Mouse (Mus musculus): ENCODE results near the gene Ndufb2. TPM values are rescaled to one million over a fixed set of nuclear protein-coding genes. Genes with fewer than 3 reads are reported as not detected.

Ndufb2 gene
- polyA plus RNA-seq, 1 experiment from 2014 or later: 395 TPM

DNA sequence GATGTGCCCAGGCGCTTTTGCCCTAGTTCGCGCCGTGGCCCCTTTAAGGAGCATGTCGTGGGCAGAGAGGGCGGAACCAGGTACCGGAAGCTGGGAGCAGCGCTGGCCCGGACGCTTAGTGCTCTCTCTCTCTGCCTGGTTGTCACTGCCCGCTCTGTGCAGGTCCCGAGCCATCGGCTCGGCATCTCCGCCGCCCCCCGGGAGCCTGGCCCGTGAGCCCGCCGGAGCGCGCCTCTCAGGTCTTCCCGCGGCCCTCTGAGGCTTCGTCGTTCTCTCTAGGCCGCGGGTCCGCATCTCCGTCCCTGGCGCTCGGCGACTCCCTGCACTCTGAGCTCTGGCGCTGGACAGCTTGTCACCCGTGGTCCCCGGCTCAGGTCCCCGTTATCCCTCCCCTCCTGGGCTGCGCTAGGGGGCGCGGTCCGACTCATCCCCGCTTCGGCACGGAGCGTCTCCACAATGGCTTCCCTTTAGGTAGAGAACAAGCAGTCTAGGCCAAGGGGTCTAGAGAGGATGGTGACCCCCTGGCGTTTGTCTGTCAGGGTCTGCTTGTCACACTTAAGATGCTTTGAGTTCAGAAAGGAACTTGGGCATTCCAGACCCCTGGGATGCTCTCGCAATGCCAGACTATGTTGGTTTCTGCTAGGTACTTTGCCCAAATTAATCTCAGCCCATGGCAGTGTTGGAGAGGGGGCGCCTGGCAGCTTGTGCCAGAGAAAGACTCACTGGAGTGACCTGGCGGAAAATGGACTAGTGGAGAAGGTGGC, 18.4 kb upstream of the Ndufb2 start, which contains the start of gene Adck2:
Gene Adck2 (plus strand): TSS at position 83 of the 764 bp plus-strand sequence.
- WGBS: under 1% methylated on average over 47 of the region's 49 CpGs
- ATAC-seq (ENCODE audit: insufficient number of reproducible peaks, insufficient read depth, low FRiP score, low read depth): peak; percentile 94
- Histone ChIP-seq H3K4me2 (replicated peaks; ENCODE audit: low read depth, low read length) (peak within 1 kb of the TSS; percentile 88), H3K9ac (replicated peaks; ENCODE audit: low read depth, low read length) (peak within 1 kb of the TSS; percentile 76), H3K27me3 (ENCODE audit: control insufficient read depth, insufficient read depth, low read length) (no peaks in the 10 kb centered on the region), H3K4me1 (ENCODE audit: control insufficient read depth, insufficient read depth, low read length) (peaks cover 8% of the 10 kb centered on the region), H3K36me3 (ENCODE audit: control insufficient read depth, insufficient read depth, low read length) (peaks cover 12% of the 10 kb centered on the region; the same call in 1 of the 2 replicates), H3K4me3 (ENCODE audit: low read depth, low read length) (peak within 1 kb of the TSS; percentile 87), H3K27ac (ENCODE audit: low read length) (peak within 1 kb of the TSS; percentile 89), H3K9me3 (ENCODE audit: control insufficient read depth, low read depth, low read length) (no peaks in the 10 kb centered on the region)

DNA sequence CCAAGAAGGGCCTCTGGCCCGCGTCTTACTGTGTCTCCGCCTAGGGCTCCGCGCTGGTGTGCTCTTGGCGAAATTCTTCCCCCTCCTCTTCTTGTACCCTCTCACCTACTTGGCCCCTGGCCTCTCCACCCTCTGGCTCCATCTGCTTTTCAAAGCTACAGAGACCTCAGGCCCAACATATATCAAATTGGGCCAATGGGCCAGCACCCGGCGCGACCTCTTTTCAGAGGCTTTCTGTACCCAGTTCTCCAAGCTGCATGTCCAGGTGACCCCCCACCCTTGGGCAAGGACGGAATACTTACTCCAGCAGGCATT, 17.9 kb upstream of the Ndufb2 start:
- Histone ChIP-seq H3K4me3 (ENCODE audit: low read depth, low read length) (peak overlapping the region; percentile 87), H3K27me3 (ENCODE audit: control insufficient read depth, insufficient read depth, low read length) (no peaks in the 10 kb centered on the region), H3K4me2 (replicated peaks; ENCODE audit: low read depth, low read length) (peak overlapping the region; percentile 88), H3K27ac (ENCODE audit: low read length) (no peak overlapping the region), H3K9me3 (ENCODE audit: control insufficient read depth, low read depth, low read length) (no peaks in the 10 kb centered on the region), H3K9ac (replicated peaks; ENCODE audit: low read depth, low read length) (peak overlapping the region; percentile 76), H3K36me3 (ENCODE audit: control insufficient read depth, insufficient read depth, low read length) (peaks cover 12% of the 10 kb centered on the region; the same call in 1 of the 2 replicates), H3K4me1 (ENCODE audit: control insufficient read depth, insufficient read depth, low read length) (peaks cover 8% of the 10 kb centered on the region)
- 26% methylated on average over 10 of the region's 10 CpGs for WGBS
- no peak for ATAC-seq (ENCODE audit: insufficient number of reproducible peaks, insufficient read depth, low FRiP score, low read depth)

GRCm38 (mm10) chr6:39574951-39575350, 17.4 kb upstream of the Ndufb2 start:
- no peak for ATAC-seq (ENCODE audit: insufficient number of reproducible peaks, insufficient read depth, low FRiP score, low read depth)
- WGBS: 71% methylated on average over 7 of the region's 7 CpGs
- no peak overlapping the region for H3K9ac ChIP-seq (replicated peaks; ENCODE audit: low read depth, low read length)
- H3K9me3 ChIP-seq (ENCODE audit: control insufficient read depth, low read depth, low read length): no peaks in the 10 kb centered on the region
- H3K4me3 ChIP-seq (ENCODE audit: low read depth, low read length): peak overlapping the region; percentile 87; the same call in 1 of the 2 replicates
- H3K27ac ChIP-seq (ENCODE audit: low read length): no peak overlapping the region
- H3K4me2 ChIP-seq (replicated peaks; ENCODE audit: low read depth, low read length): peak overlapping the region; percentile 88
- H3K27me3 ChIP-seq (ENCODE audit: control insufficient read depth, insufficient read depth, low read length): no peaks in the 10 kb centered on the region
- peaks cover 8% of the 10 kb centered on the region for H3K4me1 ChIP-seq (ENCODE audit: control insufficient read depth, insufficient read depth, low read length)
- peaks cover 12% of the 10 kb centered on the region; the same call in 1 of the 2 replicates for H3K36me3 ChIP-seq (ENCODE audit: control insufficient read depth, insufficient read depth, low read length)

- Histone ChIP-seq H3K27me3 (ENCODE audit: control insufficient read depth, insufficient read depth, low read length) (no peaks in the 10 kb centered on the region), H3K9ac (replicated peaks; ENCODE audit: low read depth, low read length) (no peak overlapping the region), H3K9me3 (ENCODE audit: control insufficient read depth, low read depth, low read length) (no peaks in the 10 kb centered on the region), H3K27ac (ENCODE audit: low read length) (no peak overlapping the region), H3K4me2 (replicated peaks; ENCODE audit: low read depth, low read length) (no peak overlapping the region), H3K36me3 (ENCODE audit: control insufficient read depth, insufficient read depth, low read length) (peaks cover 27% of the 10 kb centered on the region; the same call in 1 of the 2 replicates), H3K4me3 (ENCODE audit: low read depth, low read length) (no peak overlapping the region), H3K4me1 (ENCODE audit: control insufficient read depth, insufficient read depth, low read length) (peaks cover 5% of the 10 kb centered on the region)
- WGBS: 83% methylated on average over 7 of the region's 7 CpGs
- no peak for ATAC-seq (ENCODE audit: insufficient number of reproducible peaks, insufficient read depth, low FRiP score, low read depth)
Measured at GRCm38 (mm10) chr6:39579552-39579951, 12.8 kb upstream of the Ndufb2 start.

- no peak overlapping the region for H3K4me3 ChIP-seq (ENCODE audit: low read depth, low read length)
- H3K4me1 ChIP-seq (ENCODE audit: control insufficient read depth, insufficient read depth, low read length): no peaks in the 10 kb centered on the region
- H3K9me3 ChIP-seq (ENCODE audit: control insufficient read depth, low read depth, low read length): no peaks in the 10 kb centered on the region
- 85% methylated on average over 2 of the region's 2 CpGs for WGBS
- ATAC-seq (ENCODE audit: insufficient number of reproducible peaks, insufficient read depth, low FRiP score, low read depth): no peak
- H3K27me3 ChIP-seq (ENCODE audit: control insufficient read depth, insufficient read depth, low read length): no peaks in the 10 kb centered on the region
- H3K9ac ChIP-seq (replicated peaks; ENCODE audit: low read depth, low read length): no peak overlapping the region
- H3K4me2 ChIP-seq (replicated peaks; ENCODE audit: low read depth, low read length): no peak overlapping the region
- H3K27ac ChIP-seq (ENCODE audit: low read length): no peak overlapping the region
- peaks cover 27% of the 10 kb centered on the region; the same call in 1 of the 2 replicates for H3K36me3 ChIP-seq (ENCODE audit: control insufficient read depth, insufficient read depth, low read length)
Measured at GRCm38 (mm10) chr6:39580558-39580957, 11.8 kb upstream of the Ndufb2 start.

GRCm38 (mm10) chr6:39581087-39581784, 11.1 kb upstream of the Ndufb2 start:
- WGBS: 83% methylated on average over 7 of the region's 7 CpGs
- H3K4me3 ChIP-seq (ENCODE audit: low read depth, low read length): no peak overlapping the region
- H3K4me1 ChIP-seq (ENCODE audit: control insufficient read depth, insufficient read depth, low read length): no peaks in the 10 kb centered on the region
- H3K27me3 ChIP-seq (ENCODE audit: control insufficient read depth, insufficient read depth, low read length): no peaks in the 10 kb centered on the region
- no peak overlapping the region for H3K4me2 ChIP-seq (replicated peaks; ENCODE audit: low read depth, low read length)
- H3K9ac ChIP-seq (replicated peaks; ENCODE audit: low read depth, low read length): no peak overlapping the region
- no peak overlapping the region for H3K27ac ChIP-seq (ENCODE audit: low read length)
- ATAC-seq (ENCODE audit: insufficient number of reproducible peaks, insufficient read depth, low FRiP score, low read depth): peak; percentile 23; the same call in 1 of the 2 replicates
- no peaks in the 10 kb centered on the region for H3K9me3 ChIP-seq (ENCODE audit: control insufficient read depth, low read depth, low read length)
- H3K36me3 ChIP-seq (ENCODE audit: control insufficient read depth, insufficient read depth, low read length): peaks cover 27% of the 10 kb centered on the region; the same call in 1 of the 2 replicates

- Histone ChIP-seq H3K27ac (ENCODE audit: low read length) (no peak within 1 kb of the TSS), H3K4me2 (replicated peaks; ENCODE audit: low read depth, low read length) (no peak within 1 kb of the TSS), H3K4me3 (ENCODE audit: low read depth, low read length) (no peak within 1 kb of the TSS), H3K27me3 (ENCODE audit: control insufficient read depth, insufficient read depth, low read length) (no peaks in the 10 kb centered on the region), H3K4me1 (ENCODE audit: control insufficient read depth, insufficient read depth, low read length) (no peaks in the 10 kb centered on the region), H3K36me3 (ENCODE audit: control insufficient read depth, insufficient read depth, low read length) (peaks cover 28% of the 10 kb centered on the region; the same call in 1 of the 2 replicates), H3K9me3 (ENCODE audit: control insufficient read depth, low read depth, low read length) (no peaks in the 10 kb centered on the region), H3K9ac (replicated peaks; ENCODE audit: low read depth, low read length) (no peak within 1 kb of the TSS)
- WGBS: 89% methylated on average over 6 of the region's 6 CpGs
- ATAC-seq (ENCODE audit: insufficient number of reproducible peaks, insufficient read depth, low FRiP score, low read depth): no peak
Measured at GRCm38 (mm10) chr6:39585517-39585916, 6.9 kb upstream of the Ndufb2 start, which contains the start of gene Gm42420. TSS of gene Gm42420 (plus strand) at chr6:39585753.

DNA sequence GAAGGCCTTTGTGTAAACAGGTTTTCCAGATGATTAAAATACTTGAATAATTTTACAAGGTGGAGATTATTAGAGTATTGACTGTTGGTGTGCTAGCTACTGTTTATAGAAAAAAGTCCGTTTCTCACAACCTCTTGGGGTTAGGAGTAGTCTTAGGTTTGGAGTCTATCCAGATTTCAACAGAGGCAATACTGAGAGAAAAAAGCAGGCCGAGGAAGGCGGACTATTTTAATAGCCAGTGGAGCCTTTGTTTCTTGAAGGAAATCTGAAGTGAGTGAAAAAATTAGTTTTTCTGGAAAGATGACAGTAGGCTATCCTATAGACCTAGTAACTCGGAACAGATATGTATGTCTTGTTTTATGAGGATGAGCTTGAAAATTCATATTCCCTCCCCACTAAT, 893 bp upstream of the Ndufb2 start:
- H3K4me3 ChIP-seq (ENCODE audit: low read depth, low read length): no peak overlapping the region

More for the DNA sequence above, 893 bp upstream of the Ndufb2 start:
- Histone ChIP-seq H3K27me3 (ENCODE audit: control insufficient read depth, insufficient read depth, low read length) (no peaks in the 10 kb centered on the region), H3K4me2 (replicated peaks; ENCODE audit: low read depth, low read length) (peak overlapping the region; percentile 62; the same call in 1 of the 2 replicates), H3K36me3 (ENCODE audit: control insufficient read depth, insufficient read depth, low read length) (peaks cover 13% of the 10 kb centered on the region; the same call in 1 of the 2 replicates), H3K27ac (ENCODE audit: low read length) (no peak overlapping the region), H3K9ac (replicated peaks; ENCODE audit: low read depth, low read length) (no peak overlapping the region), H3K4me1 (ENCODE audit: control insufficient read depth, insufficient read depth, low read length) (no peaks in the 10 kb centered on the region), H3K9me3 (ENCODE audit: control insufficient read depth, low read depth, low read length) (no peaks in the 10 kb centered on the region)
- 95% methylated on average over 4 of the region's 4 CpGs for WGBS
- ATAC-seq (ENCODE audit: insufficient number of reproducible peaks, insufficient read depth, low FRiP score, low read depth): no peak
